Mouse (Mus musculus) heart, embryonic 10.5 days (tissue): ENCODE data around the gene Ociad1. TPM values are rescaled to one million over a fixed set of nuclear protein-coding genes. Genes with fewer than 3 reads are reported as not detected.

Experiments used
- DNase-seq: peaks from one replicate; pipeline ENCODE4 v3.0.0-alpha.2; 2017; ENCODE audit warnings: low spot score
- H3K27ac ChIP-seq: fragments of 300-500 bp; sonication (generic); 2 replicates; pipeline ENCODE4 v1.5.1; 2016; ENCODE audit warnings: mild to moderate bottlenecking
- H3K27me3 ChIP-seq: fragments of 300-500 bp; sonication (generic); 2 replicates; pipeline ENCODE4 v1.6.1; 2016; ENCODE audit warnings: mild to moderate bottlenecking; ENCODE audit not compliant: poor library complexity, insufficient read depth, severe bottlenecking
- H3K36me3 ChIP-seq: fragments of 300-500 bp; sonication (generic); 2 replicates; pipeline ENCODE4 v1.6.1; 2016; ENCODE audit warnings: mild to moderate bottlenecking, moderate library complexity
- H3K4me1 ChIP-seq: fragments of 300-500 bp; sonication (generic); 2 replicates; pipeline ENCODE4 v1.6.1; 2016; ENCODE audit warnings: mild to moderate bottlenecking
- H3K4me3 ChIP-seq: fragments of 300-500 bp; sonication (generic); 2 replicates; pipeline ENCODE4 v1.5.1; 2016; ENCODE audit warnings: mild to moderate bottlenecking, moderate library complexity
- H3K9me3 ChIP-seq: fragments of 300-500 bp; sonication (generic); 2 replicates; pipeline ENCODE4 v1.6.1; 2016; ENCODE audit warnings: mild to moderate bottlenecking, moderate library complexity
- WGBS: fragments of 180-500 bp; shearing (Covaris S2); methylation state at CpG from one replicate; pipeline ENCODE4 v1.1.7; 2016; 5-methylcytosine and 5-hydroxymethylcytosine counted together
- polyA plus RNA-seq: library from polyadenylated mRNA; unstranded; fragments of >200 nt; fragmentation: Nextera tagmentation; extraction: Ambion mirVana; gene quantifications from 2 replicates; pipeline ENCODE4 v1.2.1, GENCODE M21; 2016

The Ociad1 gene
- polyA plus RNA-seq, 1 experiment from 2014 or later = 169 TPM

DNA sequence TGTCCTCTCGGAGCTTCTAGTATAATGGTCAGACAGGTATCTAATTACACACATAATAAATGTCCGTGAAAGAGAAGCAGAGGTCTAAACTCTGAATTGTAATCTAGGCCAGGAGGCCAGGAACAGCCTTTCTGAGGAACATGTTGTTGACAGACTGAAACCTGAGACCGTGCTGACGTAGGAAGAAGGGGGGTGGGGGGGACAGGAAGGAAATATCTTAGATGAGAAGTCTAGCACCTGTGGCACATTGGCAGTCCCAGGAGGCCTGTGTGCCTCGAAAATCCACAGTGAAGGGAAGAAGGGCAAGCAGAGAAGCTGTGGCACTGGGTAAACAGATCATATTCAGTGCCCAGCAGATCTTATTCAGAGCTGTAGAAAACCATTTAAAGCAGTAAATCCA is 27.1 kb upstream of the Ociad1 start:
- H3K9me3 ChIP-seq = no peaks in the 10 kb centered on the region
- no peaks in the 10 kb centered on the region for H3K36me3 ChIP-seq
- H3K4me1 ChIP-seq = peaks cover 9% of the 10 kb centered on the region
- H3K4me3 ChIP-seq = no peak overlapping the region
- no peak for DNase-seq
- no peak overlapping the region for H3K27ac ChIP-seq
- 29% methylated on average over 5 of the region's 5 CpGs for WGBS
- H3K27me3 ChIP-seq = no peaks in the 10 kb centered on the region

DNA sequence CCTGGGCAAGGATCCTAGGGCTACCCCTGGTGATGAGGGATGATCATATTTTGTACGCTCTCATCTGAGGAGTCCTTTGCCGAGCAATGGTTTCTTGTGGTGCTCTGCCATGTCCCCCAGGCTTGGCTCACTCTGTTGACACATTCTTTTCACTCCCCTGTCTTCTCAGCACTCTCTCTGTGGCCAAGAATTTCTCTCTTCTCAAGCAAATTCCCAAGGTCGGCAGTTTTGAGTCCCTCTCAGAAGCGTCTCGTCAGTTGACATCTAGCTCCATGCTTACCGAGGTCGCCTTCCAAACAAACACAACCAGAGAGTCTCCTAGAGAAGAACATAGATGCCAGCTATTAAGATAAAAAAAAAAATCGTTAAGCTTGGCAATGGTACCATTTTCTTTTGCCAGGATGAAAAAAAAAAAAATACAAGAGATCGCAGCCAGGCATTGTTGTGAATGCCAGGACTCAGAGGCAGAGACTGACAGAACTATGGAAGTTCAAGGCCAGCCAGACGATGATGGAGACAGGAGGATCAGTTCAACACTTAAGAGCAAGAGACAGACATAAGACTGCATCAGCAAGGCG is 23.9 kb upstream of the Ociad1 start:
- H3K27ac ChIP-seq = no peak overlapping the region
- 65% methylated on average over 11 of the region's 11 CpGs for WGBS
- H3K9me3 ChIP-seq = no peaks in the 10 kb centered on the region
- no peak for DNase-seq
- peaks cover 26% of the 10 kb centered on the region for H3K4me1 ChIP-seq
- no peak overlapping the region for H3K4me3 ChIP-seq
- no peaks in the 10 kb centered on the region for H3K36me3 ChIP-seq
- H3K27me3 ChIP-seq = no peaks in the 10 kb centered on the region

DNA sequence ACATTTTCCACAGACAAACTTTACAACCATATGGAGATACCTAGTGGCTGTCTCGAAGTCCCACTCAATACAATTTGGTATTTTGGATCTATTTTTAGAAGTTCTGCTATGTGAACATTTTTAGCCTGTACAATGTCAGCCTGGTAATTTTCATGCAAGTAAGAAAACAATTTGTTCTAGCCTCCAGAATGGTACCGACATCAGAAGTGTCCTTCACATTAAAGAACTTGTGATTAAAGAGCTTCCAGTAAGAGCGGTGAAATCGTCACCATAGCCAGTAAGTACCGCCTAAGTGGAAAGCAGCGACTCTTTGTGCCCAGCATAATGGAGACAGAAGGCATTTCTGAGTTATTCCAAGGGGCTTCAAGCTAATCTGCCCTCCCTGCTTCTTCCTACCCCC is 22.0 kb upstream of the Ociad1 start:
- H3K27ac ChIP-seq = peak overlapping the region; percentile 62
- no peaks in the 10 kb centered on the region for H3K27me3 ChIP-seq
- H3K36me3 ChIP-seq = no peaks in the 10 kb centered on the region
- no peaks in the 10 kb centered on the region for H3K9me3 ChIP-seq
- 45% methylated on average over 6 of the region's 6 CpGs for WGBS
- no peak for DNase-seq
- no peak overlapping the region for H3K4me3 ChIP-seq
- H3K4me1 ChIP-seq = peaks cover 21% of the 10 kb centered on the region

GRCm38 (mm10) chr5:73273171-73273570 is 19.4 kb upstream of the Ociad1 start:
- no peak overlapping the region for H3K27ac ChIP-seq
- WGBS = 85% methylated on average over 4 of the region's 4 CpGs
- H3K4me3 ChIP-seq = no peak overlapping the region

DNA sequence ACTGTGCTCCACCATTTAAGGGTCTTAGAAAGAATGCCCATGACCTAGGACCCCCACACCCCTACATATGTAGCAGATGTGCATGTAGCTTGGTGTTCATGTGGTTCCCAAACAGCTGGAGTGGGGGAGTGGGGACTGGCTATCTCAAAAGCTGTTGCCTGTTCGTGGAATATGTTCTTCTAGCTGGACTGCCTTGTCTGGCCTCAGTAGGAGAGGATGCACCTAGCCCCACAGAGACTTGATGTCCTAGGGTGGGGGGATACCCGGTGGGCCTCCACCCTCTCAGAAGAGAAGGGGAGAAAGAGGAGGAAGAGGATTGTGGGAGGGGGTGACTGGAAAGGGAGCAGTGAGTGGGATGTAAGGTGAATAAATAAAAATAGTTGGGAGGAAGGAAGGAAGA is 17.6 kb upstream of the Ociad1 start:
- H3K4me1 ChIP-seq = peaks cover 31% of the 10 kb centered on the region
- WGBS = 74% methylated on average over 2 of the region's 2 CpGs
- H3K27me3 ChIP-seq = no peaks in the 10 kb centered on the region
- no peaks in the 10 kb centered on the region for H3K9me3 ChIP-seq
- no peaks in the 10 kb centered on the region for H3K36me3 ChIP-seq
- DNase-seq = peak; percentile 33
- H3K4me3 ChIP-seq = no peak overlapping the region
- no peak overlapping the region for H3K27ac ChIP-seq

More at GRCm38 (mm10) chr5:73273171-73273570, 19.4 kb upstream of the Ociad1 start:
- peaks cover 19% of the 10 kb centered on the region for H3K4me1 ChIP-seq
- no peaks in the 10 kb centered on the region for H3K27me3 ChIP-seq
- no peaks in the 10 kb centered on the region for H3K36me3 ChIP-seq
- no peak for DNase-seq
- no peaks in the 10 kb centered on the region for H3K9me3 ChIP-seq

DNA sequence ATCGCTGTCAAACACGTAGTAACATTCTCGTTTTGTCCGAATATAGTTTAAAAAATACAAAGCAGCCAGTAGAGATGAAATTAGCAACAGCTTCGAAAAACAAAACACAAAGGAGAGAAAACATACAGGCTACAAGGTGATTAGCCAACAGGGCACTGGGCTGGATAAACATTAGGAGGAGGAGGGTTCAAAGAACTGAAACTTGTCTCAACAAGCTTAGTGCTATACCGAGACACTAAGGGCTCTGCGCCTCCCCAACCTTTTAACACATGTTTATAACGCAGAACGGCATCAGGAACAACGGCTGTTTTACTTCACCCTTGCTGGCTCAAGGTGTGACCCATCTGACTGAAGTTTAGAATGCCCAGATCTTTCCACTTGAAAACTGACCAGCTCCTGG is 13.4 kb upstream of the Ociad1 start:
- 56% methylated on average over 10 of the region's 10 CpGs for WGBS
- Histone ChIP-seq H3K27ac (peak overlapping the region; percentile 79), H3K9me3 (no peaks in the 10 kb centered on the region), H3K36me3 (no peaks in the 10 kb centered on the region), H3K27me3 (no peaks in the 10 kb centered on the region), H3K4me1 (peaks cover 16% of the 10 kb centered on the region; the same call in 1 of the 2 replicates), H3K4me3 (no peak overlapping the region)
- DNase-seq = peak; percentile 66

DNA sequence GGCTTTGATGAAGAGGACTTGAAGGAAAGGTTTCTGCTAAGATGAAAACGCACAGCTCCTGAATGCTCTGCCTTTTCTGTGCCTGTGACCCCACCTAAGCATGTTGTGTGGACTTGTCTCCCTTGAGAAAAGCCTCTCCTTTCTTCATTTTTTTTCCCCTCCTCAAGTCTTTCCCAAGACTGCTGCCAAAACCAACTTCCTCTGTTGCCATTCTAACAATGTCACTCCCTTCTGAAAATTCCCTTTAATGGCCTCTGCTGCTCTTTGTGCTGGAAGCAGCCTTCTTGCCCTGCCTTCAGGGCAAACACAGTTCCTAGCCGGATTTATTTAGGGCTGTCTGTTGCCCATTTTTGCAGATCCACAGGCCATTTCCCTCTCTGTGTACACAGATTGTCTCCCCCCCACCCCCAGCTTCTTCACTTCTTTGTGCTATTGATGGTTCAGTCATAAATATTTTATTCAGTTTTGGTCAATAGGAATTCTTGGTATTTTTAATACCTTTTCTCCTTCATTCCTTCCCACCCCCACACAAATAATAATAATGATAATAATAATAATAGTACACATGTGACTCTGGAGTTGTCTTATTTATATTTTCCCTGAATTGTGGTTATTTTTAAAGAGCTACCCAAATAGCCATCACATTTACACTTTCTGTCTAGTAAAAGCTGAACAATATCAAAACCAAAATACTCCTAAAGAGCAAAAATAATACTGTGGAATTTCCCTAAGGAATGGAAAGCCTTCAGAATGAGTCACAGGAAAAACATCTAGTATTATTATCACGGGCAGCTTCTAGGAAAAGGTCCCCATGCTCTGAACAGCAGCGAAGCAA is 12.6 kb upstream of the Ociad1 start:
- Histone ChIP-seq H3K4me1 (peaks cover 16% of the 10 kb centered on the region; the same call in 1 of the 2 replicates), H3K4me3 (no peak overlapping the region), H3K9me3 (no peaks in the 10 kb centered on the region), H3K36me3 (no peaks in the 10 kb centered on the region), H3K27me3 (no peaks in the 10 kb centered on the region), H3K27ac (peak overlapping the region; percentile 79)
- peak; percentile 65 for DNase-seq
- WGBS = 45% methylated on average over 4 of the region's 4 CpGs

DNA sequence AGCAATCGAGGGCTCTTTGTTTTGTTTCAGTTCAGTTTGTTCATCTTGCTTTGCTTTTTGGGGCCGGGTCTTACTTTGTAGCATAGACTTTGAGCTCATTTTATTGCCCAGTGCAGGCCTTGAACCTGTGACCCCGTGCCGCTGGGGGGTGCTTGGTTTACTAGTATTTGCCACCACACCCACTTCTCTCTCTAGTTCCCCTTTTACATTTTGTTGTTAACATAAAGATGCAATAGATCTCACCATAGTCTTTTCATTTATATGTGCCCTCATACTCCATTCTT is 12.1 kb upstream of the Ociad1 start:
- H3K4me1 ChIP-seq = peaks cover 16% of the 10 kb centered on the region; the same call in 1 of the 2 replicates
- H3K27ac ChIP-seq = peak overlapping the region; percentile 13; the same call in 1 of the 2 replicates
- 68% methylated on average over 4 of the region's 4 CpGs for WGBS
- peak; percentile 70 for DNase-seq
- no peak overlapping the region for H3K4me3 ChIP-seq
- no peaks in the 10 kb centered on the region for H3K9me3 ChIP-seq
- H3K27me3 ChIP-seq = no peaks in the 10 kb centered on the region
- H3K36me3 ChIP-seq = no peaks in the 10 kb centered on the region

DNA sequence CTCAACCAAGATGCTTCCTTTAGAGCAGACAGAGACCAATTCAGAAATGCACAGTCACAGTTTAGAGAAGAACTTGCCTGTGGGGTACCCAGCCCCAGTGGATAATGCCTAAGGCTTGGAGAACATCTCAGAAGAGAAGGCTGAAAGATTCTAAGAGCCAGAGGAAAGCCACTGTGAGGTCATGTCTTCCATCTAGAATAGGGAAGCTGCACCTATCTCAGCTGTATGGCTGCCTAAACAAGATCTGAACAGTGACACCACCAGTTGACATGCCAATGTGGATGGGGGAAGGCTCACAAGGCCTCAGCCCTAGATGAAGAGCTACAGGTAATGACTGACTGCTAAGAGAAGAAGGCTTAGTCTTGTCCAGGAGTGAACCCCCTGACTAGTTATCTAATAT is 8.5 kb upstream of the Ociad1 start:
- peak; percentile 67 for DNase-seq
- Histone ChIP-seq H3K4me1 (peaks cover 13% of the 10 kb centered on the region; the same call in 1 of the 2 replicates), H3K36me3 (no peaks in the 10 kb centered on the region), H3K27me3 (no peaks in the 10 kb centered on the region), H3K27ac (no peak overlapping the region), H3K4me3 (no peak overlapping the region), H3K9me3 (no peaks in the 10 kb centered on the region)

DNA sequence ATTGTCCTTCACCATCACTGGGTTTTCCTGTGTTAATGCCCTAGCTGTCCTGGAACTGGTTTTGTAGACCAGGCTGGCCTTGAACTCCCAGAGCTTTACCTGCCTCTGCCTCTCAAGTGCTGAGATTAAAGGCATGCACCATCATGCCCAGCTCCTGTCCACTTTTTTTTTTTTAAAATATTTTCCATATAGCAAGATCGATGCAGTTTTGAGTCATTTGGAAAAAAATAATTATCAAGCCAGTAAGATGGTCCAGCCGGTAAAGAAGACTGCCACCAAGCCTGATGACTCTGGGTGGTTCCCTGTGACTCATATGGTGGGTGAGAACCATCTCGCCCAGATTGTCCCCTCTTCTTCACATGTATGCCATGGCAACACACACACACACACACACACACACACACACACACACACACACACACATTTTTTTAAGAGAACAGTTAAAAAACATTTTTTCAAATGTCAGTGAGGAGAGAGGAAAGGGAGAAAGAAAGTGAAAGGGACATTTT is 7.1 kb upstream of the Ociad1 start:
- Histone ChIP-seq H3K4me3 (no peak overlapping the region), H3K27me3 (no peaks in the 10 kb centered on the region), H3K4me1 (0 out of 2 replicates have a peak, but pooled peaks cover under 1% of the 10 kb centered on the region), H3K9me3 (no peaks in the 10 kb centered on the region), H3K36me3 (no peaks in the 10 kb centered on the region), H3K27ac (no peak overlapping the region)
- peak; percentile 27 for DNase-seq
- 80% methylated on average over 3 of the region's 3 CpGs for WGBS

DNA sequence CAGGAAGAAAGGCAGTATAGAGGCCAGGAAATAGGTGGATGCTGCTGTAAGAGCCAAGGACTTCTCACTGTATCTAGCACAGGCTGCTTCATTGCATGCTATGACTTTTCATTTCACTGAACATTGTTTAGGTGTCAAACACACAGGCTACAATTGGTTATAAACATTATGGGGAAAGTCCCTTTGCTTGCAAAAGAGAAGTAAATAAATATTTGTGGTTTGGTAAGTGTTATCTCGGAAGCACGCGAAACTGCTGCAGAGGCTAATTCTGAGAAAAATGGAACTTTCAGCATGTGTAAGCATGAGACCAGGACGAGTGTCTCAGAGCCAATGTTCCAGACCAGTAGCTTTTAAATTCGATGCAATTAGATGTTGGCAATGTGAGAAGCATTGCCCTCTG is 6.0 kb upstream of the Ociad1 start:
- H3K4me1 ChIP-seq = no peaks in the 10 kb centered on the region
- H3K4me3 ChIP-seq = no peak overlapping the region
- H3K36me3 ChIP-seq = no peaks in the 10 kb centered on the region
- no peak overlapping the region for H3K27ac ChIP-seq
- no peaks in the 10 kb centered on the region for H3K27me3 ChIP-seq
- peak; percentile 7 for DNase-seq
- no peaks in the 10 kb centered on the region for H3K9me3 ChIP-seq
- WGBS = 81% methylated on average over 5 of the region's 5 CpGs

- Histone ChIP-seq H3K4me3 (no peak overlapping the region), H3K9me3 (no peaks in the 10 kb centered on the region), H3K27ac (no peak overlapping the region), H3K36me3 (peaks cover 2% of the 10 kb centered on the region), H3K4me1 (peaks cover 8% of the 10 kb centered on the region; the same call in 1 of the 2 replicates), H3K27me3 (no peaks in the 10 kb centered on the region)
- 62% methylated on average over 2 of the region's 2 CpGs for WGBS
- no peak for DNase-seq
These were observed 2.7 kb upstream of the Ociad1 start for GRCm38 (mm10) chr5:73289900-73290299.

DNA sequence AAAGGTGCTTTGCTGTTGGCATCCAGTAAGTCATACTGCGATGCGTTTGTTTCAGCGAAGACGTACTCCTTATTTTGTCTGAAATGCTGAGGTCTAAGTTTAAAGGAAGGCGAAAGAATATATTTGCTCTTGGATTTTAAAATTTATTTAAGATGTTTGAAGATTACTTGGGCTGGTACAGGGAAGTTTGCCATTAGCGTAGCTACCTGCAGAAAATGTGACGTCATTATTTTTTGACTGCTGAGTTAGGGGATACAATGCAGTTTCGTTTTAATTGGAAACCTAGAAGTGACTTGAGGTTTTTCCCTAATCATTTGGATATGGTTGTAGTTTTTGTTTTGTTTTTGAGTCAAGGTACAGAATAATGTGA is 859 bp downstream of the Ociad1 start:
- no peak for DNase-seq
- peak overlapping the region; percentile 100 for H3K4me3 ChIP-seq
- H3K9me3 ChIP-seq = no peaks in the 10 kb centered on the region
- peaks cover 11% of the 10 kb centered on the region; the same call in 1 of the 2 replicates for H3K4me1 ChIP-seq
- peak overlapping the region; percentile 100 for H3K27ac ChIP-seq
- H3K36me3 ChIP-seq = peaks cover 34% of the 10 kb centered on the region
- WGBS = 14% methylated on average over 8 of the region's 8 CpGs
- H3K27me3 ChIP-seq = no peaks in the 10 kb centered on the region
